Mouse (Mus musculus): ENCODE measurements around the gene Pycard. TPM values are rescaled to one million over a fixed set of nuclear protein-coding genes. Genes with fewer than 3 reads are reported as not detected.
A peak's percentile ranks its signal among the peaks of the same experiment; 100 is the strongest.
"Not testable (repeated sequence)": the region's sequence is repeated elsewhere in the genome, so short reads cannot be mapped to it uniquely, and the experiment has no call there.

Pycard gene
- polyA plus RNA-seq (2017; shearing (Covaris generic)), result 100 to 1,000 TPM; 229 to 406 (median 231) TPM

- peak; percentile 93 for ATAC-seq
These were observed at the start of gene Pycard for GRCm38 (mm10) chr7:127993341-127993977. Gene Pycard, minus strand, starts transcription at chr7:127993867.

- not testable (repeated sequence) for ATAC-seq
These were observed 48.6 kb upstream of the Pycard start for GRCm38 (mm10) chr7:128042161-128042820.

- ATAC-seq, result no peak
These were observed 39.9 kb upstream of the Pycard start for GRCm38 (mm10) chr7:128033616-128034015.

GRCm38 (mm10) chr7:128032989-128033293, 39.3 kb upstream of the Pycard start:
- ATAC-seq, result no peak

GRCm38 (mm10) chr7:128032290-128032988, 38.8 kb upstream of the Pycard start:
- no peak for ATAC-seq

- no peak for ATAC-seq
These were observed 37.8 kb upstream of the Pycard start for GRCm38 (mm10) chr7:128031403-128031976.

- ATAC-seq, result no peak
These were observed 31.7 kb upstream of the Pycard start for GRCm38 (mm10) chr7:128025381-128025780.

- no peak for ATAC-seq
These were observed 31.3 kb upstream of the Pycard start for GRCm38 (mm10) chr7:128024932-128025331.

GRCm38 (mm10) chr7:128024364-128024763, 30.7 kb upstream of the Pycard start:
- ATAC-seq, result no peak

GRCm38 (mm10) chr7:128023565-128023964, 29.9 kb upstream of the Pycard start:
- ATAC-seq, result no peak

- ATAC-seq, result no peak
These were observed 29.3 kb upstream of the Pycard start for GRCm38 (mm10) chr7:128022974-128023373.

GRCm38 (mm10) chr7:128019187-128019586, 25.5 kb upstream of the Pycard start:
- no peak for ATAC-seq

GRCm38 (mm10) chr7:128018275-128018674, 24.6 kb upstream of the Pycard start:
- ATAC-seq, result no peak

GRCm38 (mm10) chr7:128016650-128017049, 23.0 kb upstream of the Pycard start:
- no peak for ATAC-seq

- ATAC-seq, result not testable (repeated sequence)
These were observed 22.5 kb upstream of the Pycard start for GRCm38 (mm10) chr7:128016134-128016533.

GRCm38 (mm10) chr7:128013116-128013515, 19.4 kb upstream of the Pycard start:
- no peak for ATAC-seq

- ATAC-seq, result no peak
These were observed 18.6 kb upstream of the Pycard start for GRCm38 (mm10) chr7:128012136-128012780.

- ATAC-seq, result no peak
These were observed 16.2 kb upstream of the Pycard start for GRCm38 (mm10) chr7:128009715-128010340.

GRCm38 (mm10) chr7:128006193-128006592, 12.5 kb upstream of the Pycard start:
- ATAC-seq, result no peak

GRCm38 (mm10) chr7:128004487-128005362, 11.1 kb upstream of the Pycard start:
- no peak for ATAC-seq

- no peak for ATAC-seq
These were observed 10.5 kb upstream of the Pycard start for GRCm38 (mm10) chr7:128004150-128004486.

GRCm38 (mm10) chr7:128003688-128004087, 10.0 kb upstream of the Pycard start, which contains the start of gene Trim72:
Gene Trim72, plus strand, starts transcription at chr7:128003949.
- no peak for ATAC-seq
